Mouse (Mus musculus) right cerebral cortex, adult 2 months (tissue): ENCODE results near the gene Myh7b.

Experiments
- DNase-seq, 2 experiments: peaks; one replicate each; pipeline ENCODE4 v3.0.0; 2021 to 2022; ENCODE audit warnings: low spot score in 2 of 2

Gene Myh7b

DNA sequence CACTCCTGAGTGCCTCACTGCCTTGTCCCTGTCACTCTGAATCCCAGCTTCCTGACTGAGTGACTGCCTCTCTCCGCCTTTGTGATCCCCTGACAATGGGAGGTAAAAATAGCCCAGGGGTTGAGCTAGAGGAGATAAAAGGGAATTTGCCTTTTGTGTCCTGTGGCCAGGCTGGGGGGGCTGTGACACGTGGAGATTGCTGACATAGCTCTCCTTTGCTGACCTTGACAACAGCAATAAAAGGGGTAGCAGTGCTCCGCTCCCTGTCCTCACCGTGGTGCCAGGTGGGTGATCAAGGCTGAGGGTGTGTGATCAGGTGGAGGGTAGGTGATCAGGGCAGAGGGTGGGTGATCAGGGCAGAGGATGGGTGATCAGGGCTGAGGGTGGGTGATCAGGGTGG lies at the start of gene Myh7b:
Gene Myh7b (plus strand): TSS at position 235 of the 400 bp plus-strand sequence.
- no peak for DNase-seq

DNA sequence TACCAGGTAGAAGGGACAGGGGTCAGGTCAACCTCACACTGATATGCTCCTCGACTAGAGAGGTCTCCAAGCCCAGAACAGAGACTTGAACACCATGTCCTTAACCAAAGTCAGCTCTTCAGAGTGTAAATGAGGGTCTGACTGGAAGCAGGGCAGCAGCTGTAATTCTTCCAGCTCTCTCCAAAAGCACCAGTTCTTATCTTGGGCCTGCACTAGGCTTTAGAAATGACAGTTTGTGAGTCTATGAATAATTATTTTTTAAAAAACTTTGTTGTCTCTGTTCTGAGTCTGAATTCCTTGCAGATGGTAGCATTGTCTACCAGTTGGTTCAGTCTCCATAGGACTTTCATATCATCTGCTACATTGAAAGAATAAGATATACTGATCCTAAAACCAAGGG lies 48.8 kb upstream of the Myh7b start:
- no peak for DNase-seq

DNA sequence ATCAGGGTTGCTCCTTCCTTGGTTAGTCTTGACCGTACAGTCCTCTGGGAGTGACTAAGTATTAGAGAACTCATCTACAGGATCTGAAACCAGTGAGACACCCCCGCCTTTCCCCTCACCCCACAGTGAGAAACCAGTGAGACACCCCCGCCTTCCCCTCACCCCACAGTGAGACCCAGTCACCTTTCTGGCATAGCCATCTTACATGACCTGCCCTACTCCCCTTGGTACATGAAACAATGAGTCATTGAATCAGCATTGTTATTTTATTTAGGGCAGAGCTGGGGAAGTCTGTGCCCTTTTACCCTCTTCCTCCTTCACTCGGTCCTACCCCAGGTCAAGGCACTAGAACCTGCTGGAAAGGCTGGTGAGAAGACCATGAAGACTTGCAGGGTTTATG lies 48.1 kb upstream of the Myh7b start:
- no peak for DNase-seq

DNA sequence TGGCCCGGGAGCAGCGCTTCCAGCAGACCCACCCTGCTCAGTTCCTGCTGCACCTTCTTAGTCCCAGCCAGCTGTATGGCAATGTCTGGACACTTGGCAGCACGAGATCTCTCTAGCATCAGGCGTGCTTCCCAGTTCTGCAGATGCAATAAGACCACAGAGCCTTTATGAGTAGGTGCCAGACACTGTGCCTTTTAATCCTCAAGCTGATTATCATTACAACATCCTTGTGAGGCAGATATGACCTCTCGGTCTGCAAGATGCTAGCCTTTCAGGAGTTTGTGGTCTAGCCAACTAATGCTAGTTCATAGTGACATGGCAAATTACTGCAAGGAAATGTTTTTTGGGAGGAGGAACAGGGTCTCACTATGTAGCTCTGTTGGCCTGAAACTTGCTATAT lies 43.3 kb upstream of the Myh7b start:
- DNase-seq, result no peak

DNA sequence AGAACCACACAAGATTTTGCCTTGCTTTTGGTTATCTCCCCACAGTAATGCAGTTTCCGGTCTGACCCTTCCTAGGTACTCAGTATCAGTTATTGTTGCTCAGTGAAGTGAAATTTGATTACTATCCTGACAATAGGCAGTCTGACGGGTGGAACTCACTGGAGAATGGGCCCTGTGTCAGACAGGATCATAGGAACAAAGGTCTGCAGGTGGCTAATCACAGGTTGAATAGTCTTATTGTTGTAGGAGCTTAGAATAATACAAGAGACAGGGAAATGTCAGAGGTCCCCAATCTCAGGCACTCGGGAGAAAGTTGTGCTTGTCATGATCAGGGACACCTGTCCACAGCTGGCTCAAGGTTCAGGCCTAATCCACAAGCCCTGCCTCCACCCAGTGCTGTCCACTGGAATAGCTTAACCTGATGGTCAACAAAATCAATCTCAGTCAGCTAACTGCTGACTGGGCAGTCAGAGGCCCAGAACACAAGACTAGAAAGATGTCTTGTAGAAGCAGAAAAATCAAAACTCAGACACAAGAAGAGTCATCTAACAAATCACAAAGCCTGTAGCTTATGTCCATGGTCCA lies 41.7 kb upstream of the Myh7b start:
- DNase-seq, result no peak

DNA sequence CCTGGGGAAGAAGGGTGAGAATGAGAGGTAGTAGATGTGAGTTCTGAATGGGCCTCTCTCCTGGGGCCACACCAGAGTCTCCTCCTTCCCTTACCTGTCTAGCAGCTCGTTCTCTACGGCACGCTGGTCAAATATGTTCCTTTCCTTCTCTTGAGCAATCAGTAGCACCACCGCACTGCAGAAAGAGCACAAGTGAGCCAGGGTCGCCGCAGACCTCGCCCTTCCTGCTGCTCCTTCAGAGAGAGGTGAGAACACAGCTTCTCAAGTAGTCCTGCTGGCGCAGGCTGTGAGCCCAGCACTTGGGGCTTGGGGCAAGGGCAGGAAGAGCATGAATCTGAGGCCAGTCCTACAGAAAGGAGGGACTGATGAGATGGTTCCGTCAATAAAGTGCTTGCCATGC lies 38.0 kb upstream of the Myh7b start:
- DNase-seq, result no peak

DNA sequence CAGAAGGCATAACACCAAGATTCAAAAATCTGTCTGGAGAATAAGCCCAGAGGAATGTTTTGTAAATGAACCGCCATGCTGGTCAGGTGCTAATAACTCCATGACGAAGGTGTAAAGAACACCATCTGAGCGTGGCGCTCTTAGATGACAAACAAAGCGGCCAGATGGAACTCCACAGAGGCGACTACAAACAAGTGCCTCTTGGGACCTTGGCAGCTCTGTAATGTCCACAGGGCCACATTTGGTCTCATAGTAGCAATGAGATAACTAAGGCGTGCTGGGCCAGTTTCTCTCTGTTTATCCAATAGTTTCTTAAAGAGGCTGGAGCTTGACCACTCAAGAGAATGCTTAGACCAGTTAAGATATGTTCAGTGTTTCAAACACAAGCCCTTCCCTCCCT lies 37.0 kb upstream of the Myh7b start:
- DNase-seq, result no peak

DNA sequence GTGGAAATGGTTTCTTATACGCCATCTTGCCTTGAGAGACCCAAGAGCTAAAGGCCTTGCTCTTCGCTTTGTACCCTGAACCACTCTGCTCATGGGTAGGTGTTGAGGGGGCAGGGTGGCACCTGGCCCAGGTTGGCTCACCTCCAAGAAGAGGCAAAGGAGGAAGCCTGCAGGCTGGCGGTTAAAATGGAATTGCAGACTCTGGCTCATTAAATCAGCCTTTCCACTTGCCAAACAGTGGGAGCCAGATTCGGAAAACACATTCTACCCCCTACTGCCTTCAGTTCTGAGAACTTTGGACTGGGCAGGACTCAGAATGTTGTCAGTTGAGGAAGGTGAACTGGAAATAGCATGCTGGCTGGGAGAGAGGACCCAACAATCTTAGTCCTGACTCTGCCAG lies 36.3 kb upstream of the Myh7b start:
- peak in 1 of 2 experiments; percentile 13 for DNase-seq

DNA sequence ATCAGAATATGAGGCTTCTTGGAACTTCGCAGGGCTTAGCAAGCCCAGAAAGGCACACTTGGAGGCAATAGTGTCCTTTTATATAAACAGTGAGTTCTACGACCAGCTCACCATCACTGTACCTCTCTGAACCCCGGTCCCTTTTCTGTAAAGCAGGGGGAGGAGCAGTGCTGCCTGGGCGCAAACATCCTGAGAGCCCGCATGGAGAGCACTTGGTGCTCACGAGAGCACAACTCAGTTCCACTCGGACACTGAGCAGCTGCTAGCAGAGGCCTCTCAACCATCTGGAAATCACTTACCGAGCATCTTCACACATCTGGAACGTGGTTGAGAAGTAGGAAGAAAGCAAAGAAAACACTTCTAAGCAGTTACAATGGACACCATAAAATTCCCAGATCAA lies 34.4 kb upstream of the Myh7b start:
- DNase-seq, result no peak

DNA sequence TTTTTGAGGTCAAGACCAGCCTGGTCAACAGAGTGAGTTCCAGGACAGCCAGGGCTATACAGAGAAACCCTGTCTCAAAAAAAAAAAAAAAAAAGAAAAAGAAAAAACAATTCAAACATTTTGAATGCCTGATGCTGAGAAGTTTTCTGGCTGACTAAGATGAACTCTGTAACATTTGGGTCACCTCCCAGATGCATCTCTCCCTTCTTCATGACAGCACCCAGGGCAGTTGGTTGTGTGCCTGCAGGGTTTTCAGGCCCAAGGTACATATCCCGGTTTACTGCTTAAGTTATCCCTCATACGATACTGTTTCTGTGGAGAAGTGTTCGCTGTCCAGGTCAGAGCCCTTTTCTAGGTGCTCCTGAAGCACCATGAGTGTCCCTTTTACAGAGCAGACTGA lies 30.7 kb upstream of the Myh7b start:
- no peak for DNase-seq

DNA sequence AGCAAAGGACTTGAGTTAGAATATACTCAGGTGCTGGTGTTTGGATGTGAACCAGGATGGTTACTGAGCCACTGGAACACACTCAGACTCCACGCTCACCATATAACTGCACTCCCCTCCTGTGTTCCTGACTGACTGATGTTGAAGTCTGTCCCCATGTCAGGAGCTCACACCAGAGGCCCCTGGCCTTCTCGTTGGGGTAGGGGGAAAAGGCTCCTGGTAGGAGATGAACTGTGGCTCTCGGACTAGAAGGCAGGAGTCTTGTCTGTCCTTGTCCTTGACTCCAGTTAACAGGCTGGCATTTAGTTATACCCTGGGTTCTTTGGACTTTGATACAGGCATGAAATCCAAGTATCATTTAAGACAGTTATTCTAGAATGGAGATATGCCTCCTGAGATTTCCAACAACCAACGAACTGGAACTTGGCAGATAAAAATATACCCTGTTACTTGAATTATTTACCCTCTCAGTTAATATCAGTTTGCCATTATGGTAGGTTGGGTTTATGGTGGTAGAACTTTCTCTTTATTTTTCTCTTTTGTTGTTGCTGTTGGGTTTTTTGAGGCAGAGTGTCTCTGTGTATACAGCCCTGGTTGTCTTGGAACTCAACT lies 28.5 kb upstream of the Myh7b start:
- DNase-seq, result no peak

DNA sequence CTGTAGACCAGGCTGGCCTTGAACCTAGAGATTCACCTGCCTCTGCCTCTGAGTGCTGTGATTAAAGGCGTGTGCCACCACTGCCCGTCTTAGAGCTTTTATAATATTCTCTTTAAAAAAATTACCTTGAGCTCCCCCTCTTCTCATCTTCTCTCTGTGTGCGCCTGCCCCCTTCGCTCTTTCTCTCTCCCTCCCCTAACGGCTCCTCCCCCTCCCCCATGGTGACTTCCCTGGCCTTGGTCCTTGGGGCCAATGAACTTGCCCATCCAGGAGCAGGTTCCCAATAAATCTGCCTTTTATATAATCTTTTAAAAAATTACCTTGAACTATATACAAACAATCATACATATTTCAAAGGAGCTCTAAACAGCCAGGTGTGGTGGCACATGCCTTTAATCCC lies 28.0 kb upstream of the Myh7b start:
- DNase-seq, result no peak

DNA sequence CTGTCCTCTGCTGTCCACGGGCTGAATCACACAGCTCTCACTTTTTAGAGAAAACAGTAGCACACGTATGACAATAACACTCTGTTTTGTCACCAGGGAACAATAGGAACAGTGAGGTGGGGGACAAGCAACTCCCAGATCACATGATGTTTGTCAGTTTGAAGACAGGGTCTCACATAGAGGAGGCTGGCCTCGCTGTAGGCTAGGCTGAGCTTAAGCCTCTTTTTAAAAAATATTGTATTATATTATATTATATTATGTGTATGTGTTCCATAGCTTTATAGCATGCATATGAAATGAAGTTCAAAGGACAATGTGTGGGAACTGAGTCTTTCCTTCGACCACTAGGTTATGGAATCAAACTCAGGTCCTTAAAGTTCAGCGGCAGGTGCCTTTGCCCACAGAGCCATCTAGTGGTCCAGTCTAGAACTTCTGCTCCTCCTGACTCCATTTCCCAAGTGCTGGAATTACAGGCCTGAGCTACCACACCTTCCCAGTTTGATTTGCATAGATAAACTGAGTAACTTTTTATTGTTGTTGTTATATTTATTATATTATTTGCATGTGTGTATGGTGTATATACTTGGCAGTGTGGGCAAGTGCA lies 27.0 kb upstream of the Myh7b start:
- peak; percentile 55 to 69 for DNase-seq

DNA sequence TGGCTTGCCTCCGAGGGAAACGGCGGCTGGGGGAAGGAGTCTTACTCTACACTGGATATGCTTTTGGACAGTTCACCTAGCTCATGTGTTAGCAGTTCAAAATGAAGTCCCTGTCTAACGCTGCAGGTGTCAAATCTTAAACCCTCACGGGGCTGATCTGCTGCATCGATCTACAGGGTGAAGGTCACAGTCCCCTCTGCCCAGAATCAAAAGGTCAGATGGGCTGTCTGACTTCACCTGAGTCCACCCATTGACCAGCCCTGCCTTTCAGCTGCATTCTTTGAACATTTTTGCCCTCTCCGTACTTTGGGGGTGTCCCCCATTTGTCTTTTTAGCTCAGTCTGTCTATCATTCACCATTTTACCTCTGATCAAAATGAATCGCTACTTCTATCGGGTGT lies 25.9 kb upstream of the Myh7b start:
- no peak for DNase-seq

DNA sequence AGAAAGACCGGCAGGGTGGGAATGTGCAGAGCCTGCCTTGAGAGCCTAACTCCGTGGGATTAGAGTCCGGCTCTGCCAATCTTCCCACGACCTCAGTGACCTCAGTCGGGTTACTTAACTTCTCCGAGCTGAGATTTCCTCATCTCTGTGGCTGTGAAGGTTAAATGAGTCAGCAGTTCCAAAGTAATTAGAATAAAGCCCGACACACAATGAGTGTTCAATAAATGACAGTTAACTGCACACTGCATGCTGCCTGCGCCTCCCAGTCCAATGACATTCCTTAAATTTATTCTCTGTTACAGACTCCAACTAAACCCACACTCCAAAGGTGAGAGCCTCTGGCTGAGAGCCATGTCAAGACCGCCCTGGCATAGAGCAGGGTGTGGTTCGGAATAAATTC lies 25.5 kb upstream of the Myh7b start:
- no peak for DNase-seq

DNA sequence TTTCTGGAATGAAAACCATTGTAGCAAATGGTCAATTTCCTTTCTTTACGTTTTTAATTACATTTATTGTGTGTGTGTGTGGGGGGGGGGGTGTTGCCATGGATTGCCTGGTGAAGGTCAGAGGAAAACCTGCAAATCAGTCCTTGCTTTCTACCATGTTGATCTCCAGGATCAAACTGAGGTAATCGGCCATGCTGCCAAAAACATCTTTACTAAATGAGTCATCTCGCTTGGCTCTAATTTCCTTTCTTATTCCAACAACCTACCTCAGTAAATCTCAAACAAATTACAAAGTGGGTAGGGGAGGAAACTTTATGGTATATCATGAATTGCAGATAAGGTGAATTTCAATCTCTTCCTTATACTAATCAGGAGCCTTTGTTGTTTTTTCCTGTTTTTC lies 22.9 kb upstream of the Myh7b start:
- DNase-seq, result no peak

DNA sequence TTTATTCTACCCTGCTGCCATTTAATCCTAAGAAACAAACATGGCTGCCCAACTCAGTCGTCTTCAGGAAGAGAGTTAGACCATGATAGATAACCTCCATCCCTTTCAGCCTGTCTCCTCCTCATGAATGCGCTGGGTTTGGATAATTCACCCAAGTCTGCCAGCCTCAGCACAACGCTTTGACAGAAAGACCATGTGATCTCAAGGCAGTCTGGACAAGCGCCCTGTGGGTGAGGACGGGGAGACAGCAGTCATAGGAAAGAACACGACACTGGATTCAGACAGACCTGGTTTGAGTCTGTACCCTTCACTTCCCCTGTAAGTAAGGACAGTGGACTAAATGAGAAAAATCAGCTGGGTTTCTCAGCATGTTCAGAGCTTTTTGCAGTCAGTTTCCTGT lies 21.5 kb upstream of the Myh7b start:
- no peak for DNase-seq

DNA sequence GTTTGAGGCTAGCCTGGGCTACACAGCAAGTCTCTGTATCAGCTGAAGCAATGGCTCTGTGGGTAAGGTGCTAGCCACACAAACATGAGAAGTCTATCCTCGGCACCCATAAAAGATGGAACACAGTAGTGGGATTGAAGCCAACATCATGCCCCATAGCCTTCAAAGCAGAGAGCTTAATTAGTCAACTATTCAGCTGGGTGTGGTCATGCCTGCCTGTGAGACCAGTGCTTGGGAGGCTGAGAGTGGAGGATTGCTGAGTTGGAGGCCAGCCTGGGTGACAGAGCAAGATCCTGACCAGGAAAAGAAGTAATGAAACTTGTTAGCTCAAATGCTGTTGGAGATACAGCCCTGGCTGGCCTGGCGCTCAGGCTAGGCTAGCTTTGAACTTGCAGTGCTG lies 20.1 kb upstream of the Myh7b start:
- DNase-seq, result no peak

DNA sequence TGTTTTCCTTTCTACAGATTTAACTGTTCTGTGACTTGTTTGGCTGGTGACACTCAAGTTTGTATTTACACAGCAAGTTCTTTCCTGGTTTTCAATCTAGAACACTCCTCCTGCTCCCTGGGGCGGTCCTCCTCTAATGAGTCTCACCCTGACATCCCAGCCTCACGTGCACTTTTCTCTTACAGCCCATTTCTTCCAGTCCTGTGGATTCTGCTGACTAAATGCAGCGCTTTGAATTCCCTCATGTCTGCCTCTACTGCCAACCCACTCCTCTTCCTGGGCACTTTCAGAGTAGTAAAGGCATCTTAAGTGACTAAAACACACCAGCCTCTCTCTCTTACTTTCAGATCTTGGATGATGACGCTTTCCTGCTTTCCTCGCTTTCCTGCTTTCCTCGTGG lies 19.3 kb upstream of the Myh7b start:
- peak in 1 of 2 experiments; percentile 7 for DNase-seq

DNA sequence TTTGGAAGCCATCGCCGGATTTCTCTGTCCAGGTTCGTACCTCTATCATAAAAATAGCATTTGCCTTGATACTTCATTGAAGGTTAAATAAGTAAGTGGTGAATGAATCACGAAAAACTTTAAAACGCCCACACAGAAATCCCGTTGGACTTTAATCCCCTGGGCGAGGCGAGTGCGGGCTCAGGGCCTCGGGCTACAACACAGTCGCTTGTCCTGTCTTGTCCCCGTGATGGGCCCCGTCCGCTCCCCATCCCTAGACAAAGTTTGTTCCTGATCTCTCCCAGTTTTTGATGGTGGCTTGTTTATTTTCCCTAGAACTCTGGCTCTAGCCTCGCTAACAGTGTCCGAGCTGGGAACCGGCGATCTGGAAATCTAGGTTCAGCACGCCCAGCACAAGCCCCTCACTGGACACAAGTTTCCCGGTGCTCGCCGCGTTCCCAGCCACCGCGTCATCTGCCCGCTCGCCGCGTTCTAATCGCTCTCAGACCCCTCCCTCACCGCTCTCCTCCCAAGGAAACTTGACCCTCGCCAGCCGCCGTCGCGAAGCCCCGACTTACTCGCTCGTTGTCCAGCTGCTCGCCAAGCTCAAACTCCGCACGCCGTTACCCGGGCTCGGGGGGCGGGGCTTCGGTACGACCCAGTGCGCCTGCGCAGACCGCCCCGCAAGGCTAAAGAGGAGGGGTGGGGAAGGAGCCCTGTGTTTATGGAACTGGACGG lies 18.7 kb upstream of the Myh7b start, which contains the start of gene Gss:
Gene Gss (minus strand): TSS at position 674 of the 717 bp plus-strand sequence.
- peak; percentile 98 to 99 for DNase-seq

DNA sequence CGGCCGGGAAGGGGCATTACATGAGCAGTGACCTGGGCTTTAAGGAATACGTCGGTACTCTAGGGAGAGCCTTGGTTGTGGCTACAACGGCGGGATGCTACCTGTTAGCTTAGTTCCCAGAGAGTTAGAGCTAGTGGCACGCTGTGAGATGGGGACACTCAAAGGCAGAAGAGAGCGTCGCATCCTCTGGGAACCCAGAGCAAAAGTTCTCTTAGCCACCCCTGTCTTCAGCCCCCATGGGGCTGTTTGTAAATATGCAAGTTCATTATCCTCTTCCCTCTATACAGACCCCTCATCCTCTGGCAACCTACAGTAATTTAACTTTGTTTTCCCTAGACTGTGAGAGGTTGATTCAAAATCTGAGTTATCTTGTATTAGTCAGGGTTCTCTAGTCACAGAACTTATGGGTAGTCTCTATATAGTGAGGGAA lies 18.1 kb upstream of the Myh7b start:
- DNase-seq, result no peak

DNA sequence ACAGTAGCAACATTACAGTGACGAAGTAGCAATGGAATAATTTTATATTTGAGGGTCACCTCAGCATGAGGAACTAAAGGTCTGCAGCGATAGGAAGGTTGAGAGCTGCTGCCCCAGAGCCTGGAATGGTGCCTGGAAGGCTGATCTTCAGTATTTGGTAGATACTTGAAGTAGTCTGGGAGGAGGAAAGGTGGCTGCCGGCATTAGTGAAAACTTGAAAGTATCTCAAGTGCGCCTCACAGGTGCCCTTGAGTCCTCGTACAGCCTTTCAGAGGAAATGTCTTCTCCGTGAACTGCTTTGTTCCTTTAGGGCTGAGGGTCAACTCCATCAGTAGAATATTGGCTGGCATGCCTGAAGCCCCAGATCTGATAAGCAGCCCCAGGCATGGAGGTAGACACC lies 15.5 kb upstream of the Myh7b start:
- no peak for DNase-seq

DNA sequence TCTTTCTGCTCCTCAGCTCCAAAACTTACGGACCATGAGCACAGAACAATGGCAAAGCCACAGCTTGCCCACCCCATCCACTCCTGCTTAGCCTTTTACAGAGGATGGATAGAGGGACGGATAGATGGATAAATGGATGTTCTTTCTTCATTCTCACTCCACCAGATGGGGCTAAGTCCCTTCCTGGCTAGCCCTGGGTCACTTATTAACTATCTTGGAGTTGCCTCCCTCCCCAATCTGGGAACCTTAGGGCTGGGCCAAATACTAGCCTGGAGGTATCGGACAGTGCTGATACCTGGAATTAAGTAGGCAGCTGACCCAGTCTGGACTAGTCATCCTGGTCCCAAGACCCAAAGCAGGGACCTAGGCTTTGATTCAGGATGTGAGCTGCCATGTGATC lies 7.3 kb upstream of the Myh7b start:
- DNase-seq, result no peak
